Mouse (Mus musculus): ENCODE results near the gene Slc16a11.

DNA sequence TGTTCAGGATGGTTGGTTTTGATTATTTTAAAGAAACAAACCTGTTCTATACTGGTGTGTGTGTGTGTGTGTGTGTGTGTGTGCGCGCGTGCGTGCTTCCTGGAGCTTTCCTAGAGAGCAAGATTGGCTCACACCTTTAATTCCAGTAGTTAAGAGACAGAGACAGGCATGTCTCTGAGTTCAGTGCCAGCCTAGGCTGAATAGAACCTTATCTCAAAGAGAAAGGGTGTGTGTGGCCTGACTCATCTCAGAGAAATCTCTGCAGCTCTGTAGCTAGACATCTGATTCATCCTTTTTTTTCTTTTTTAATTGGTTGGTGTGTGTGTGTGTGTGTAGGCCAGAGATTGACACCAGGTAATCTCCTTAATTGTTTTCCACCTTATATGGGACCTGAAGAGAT, 46.5 kb downstream of the Slc16a11 start:
- no peak for TF ChIP-seq USF1 (IDR thresholded peaks at IDR 0.05; ENCODE audit: low read depth)
- no peak for TF ChIP-seq TCF12 (IDR thresholded peaks at IDR 0.05; ENCODE audit: insufficient read depth, poor library complexity, severe bottlenecking)
- no peak for TF ChIP-seq POLR2A (IDR thresholded peaks at IDR 0.05; ENCODE audit: insufficient read length, low read depth)
- no peak for TF ChIP-seq TCF3 (IDR thresholded peaks at IDR 0.05; ENCODE audit: insufficient read length, low read depth)
- no peak for TF ChIP-seq E2F4 (IDR thresholded peaks at IDR 0.05; ENCODE audit: insufficient read depth)
- TF ChIP-seq MYOD1 (IDR thresholded peaks at IDR 0.05; ENCODE audit: control insufficient read depth in 1 of 3, insufficient read length in 2 of 3, low read depth in 2 of 3) = no peak
- no peak for TF ChIP-seq MAX (IDR thresholded peaks at IDR 0.05; ENCODE audit: low read depth)
- no peak for TF ChIP-seq CEBPB (IDR thresholded peaks at IDR 0.05; ENCODE audit: insufficient read depth, poor library complexity, severe bottlenecking)
- TF ChIP-seq POLR2AphosphoS2 (IDR thresholded peaks at IDR 0.05; ENCODE audit: insufficient read length, low read depth) = no peak
- no peak for TF ChIP-seq MYOG (IDR thresholded peaks at IDR 0.05; ENCODE audit: control insufficient read depth in 1 of 3, insufficient read depth in 1 of 3, insufficient read length in 2 of 3, low read depth in 2 of 3)
- no peak for TF ChIP-seq REST (IDR thresholded peaks at IDR 0.05; ENCODE audit: insufficient read depth, insufficient read length)
